Mouse (Mus musculus): ENCODE measurements around the gene Ppp4r4. TPM values are rescaled to one million over a fixed set of nuclear protein-coding genes. Genes with fewer than 3 reads are reported as not detected.
"Not testable (repeated sequence)": the region's sequence is repeated elsewhere in the genome, so short reads cannot be mapped to it uniquely, and the experiment has no call there.

Gene Ppp4r4
- total RNA-seq, 2 experiments from 2014 or later: 0.31 to 0.32 TPM

- no peak for DNase-seq
Observed at GRCm38 (mm10) chr12:103634430-103634829, 102.3 kb downstream of the Ppp4r4 start.

GRCm38 (mm10) chr12:103635846-103636245 lies 103.8 kb downstream of the Ppp4r4 start:
- DNase-seq: no peak

DNA sequence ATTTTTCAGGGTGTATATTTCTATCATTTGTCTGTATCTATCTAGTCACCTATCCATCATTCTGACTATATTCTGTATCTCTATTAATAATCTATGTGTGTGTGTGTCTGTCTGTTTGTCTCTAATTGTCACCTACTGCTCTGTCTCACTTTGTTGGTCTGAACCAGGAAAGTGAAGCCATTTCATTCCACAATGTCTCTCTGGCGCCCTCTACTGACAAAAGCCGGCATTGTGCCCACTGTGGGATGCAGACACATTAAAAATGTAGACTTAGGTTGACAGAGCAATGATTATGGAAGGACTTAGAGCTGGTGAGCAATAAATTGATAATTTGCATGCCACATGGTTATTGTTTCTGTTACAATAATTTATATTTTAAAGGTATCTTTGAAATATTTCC lies 111.3 kb downstream of the Ppp4r4 start:
- DNase-seq: peak; percentile 35 to 89

DNA sequence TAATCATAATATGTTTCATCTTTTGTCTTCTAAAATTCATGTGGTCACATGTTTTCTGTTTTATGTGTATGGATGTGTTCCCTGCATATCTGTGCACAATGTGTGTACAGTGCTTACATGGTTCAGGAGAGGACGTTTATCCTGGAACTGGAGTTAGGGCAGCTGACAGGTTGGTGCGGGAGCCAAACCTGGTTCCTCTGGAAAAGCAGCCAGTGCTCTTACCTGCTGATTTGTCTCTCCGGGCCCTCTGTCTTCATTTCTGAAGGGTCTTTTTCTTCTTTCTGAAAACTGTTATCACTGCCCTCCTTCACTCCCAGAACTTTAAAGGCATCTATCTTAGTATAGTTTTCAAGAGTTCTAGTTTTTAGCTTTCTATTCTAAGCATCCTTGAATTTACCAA lies 111.7 kb downstream of the Ppp4r4 start:
- no peak for DNase-seq

- no peak for DNase-seq
Observed at GRCm38 (mm10) chr12:103644601-103645000, 112.5 kb downstream of the Ppp4r4 start.

GRCm38 (mm10) chr12:103646314-103646713 lies 114.2 kb downstream of the Ppp4r4 start:
- no peak for DNase-seq

- no peak for DNase-seq
Observed at GRCm38 (mm10) chr12:103653836-103654235, 121.8 kb downstream of the Ppp4r4 start.

GRCm38 (mm10) chr12:103655123-103656044 lies 123.3 kb downstream of the Ppp4r4 start:
- DNase-seq: no peak

GRCm38 (mm10) chr12:103656848-103657626 lies 125.0 kb downstream of the Ppp4r4 start, which contains the start of gene Serpina6:
Serpina6 (minus strand) TSS chr12:103657212.
- DNase-seq: peak; percentile 9 to 13

GRCm38 (mm10) chr12:103657991-103658390 lies 125.9 kb downstream of the Ppp4r4 start:
- no peak for DNase-seq

DNA sequence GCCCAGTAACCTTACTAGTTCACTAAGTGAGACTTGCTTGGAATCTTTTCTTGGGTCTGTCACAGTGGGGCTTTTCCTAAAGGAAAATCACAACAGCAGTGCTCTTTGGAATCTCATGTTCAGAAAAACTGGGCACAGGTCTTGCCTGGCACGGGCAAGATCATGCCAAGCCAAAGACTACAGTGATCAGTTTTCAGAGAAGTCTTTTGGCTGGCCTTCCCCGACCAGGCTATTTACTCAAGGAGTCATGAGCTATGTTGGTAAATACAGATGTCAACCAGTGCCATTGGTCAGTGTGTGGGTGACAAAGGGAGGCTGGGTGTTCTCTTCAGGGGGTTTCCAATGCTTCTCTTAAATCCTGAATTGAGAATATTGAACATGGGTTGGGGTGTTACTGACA lies 127.1 kb downstream of the Ppp4r4 start:
- no peak for DNase-seq

- DNase-seq: no peak
Observed at GRCm38 (mm10) chr12:103660076-103660475, 128.0 kb downstream of the Ppp4r4 start.

- DNase-seq: not testable (repeated sequence)
Observed at GRCm38 (mm10) chr12:103662053-103662452, 130.0 kb downstream of the Ppp4r4 start.

Other genes starting within 250 kb of the Ppp4r4 start
- gene Fam181a, start 221.3 kb upstream of the Ppp4r4 start, total RNA-seq (2021): not detected
- 100 to 1,000 TPM; 561 to 602 TPM for gene Asb2, start 176.3 kb upstream of the Ppp4r4 start, total RNA-seq (2021)
- gene Otub2, start 143.6 kb upstream of the Ppp4r4 start, total RNA-seq (2021): 1 to 10 TPM; 3.4 to 3.9 TPM
- 1 to 10 TPM; 1.2 to 1.6 TPM for gene 9330161L09Rik, start 124.5 kb upstream of the Ppp4r4 start, total RNA-seq (2021)
- gene Ddx24, start 106.5 kb upstream of the Ppp4r4 start, total RNA-seq (2021): 10 to 100 TPM; 88.3 to 91.5 TPM
- 100 to 1,000 TPM in 1 of 2 experiments, 10 to 100 TPM in 1; 53.9 to 125 TPM for gene Ifi27, start 98.1 kb upstream of the Ppp4r4 start, total RNA-seq (2021)
- 10 to 100 TPM; 48.4 to 73.7 TPM for gene Ifi27l2a, start 88.6 kb upstream of the Ppp4r4 start, total RNA-seq (2021)
- not detected for gene Ifi27l2b, start 75.1 kb upstream of the Ppp4r4 start, total RNA-seq (2021)
- gene Serpina10, start 99.2 kb downstream of the Ppp4r4 start, total RNA-seq (2021): under 1 TPM in 1 of 2 experiments, not detected in 1; 0.26 TPM
- not detected for gene Serpina6, start 124.9 kb downstream of the Ppp4r4 start, total RNA-seq (2021)
- gene Serpina16, start 143.9 kb downstream of the Ppp4r4 start, total RNA-seq (2021): not detected
- not detected for gene Serpina1f, start 163.2 kb downstream of the Ppp4r4 start, total RNA-seq (2021)
- gene Serpina1d, start 241.3 kb downstream of the Ppp4r4 start, total RNA-seq (2021): under 1 TPM; 0.30 to 0.75 TPM

Measured in heart, adult 18-20 months (tissue).